Mouse (Mus musculus) erythroblast, adult 5-6 weeks (primary cell): ENCODE measurements around the gene Tnfsfm13. TPM values are rescaled to one million over a fixed set of nuclear protein-coding genes. Genes with fewer than 3 reads are reported as not detected.
"Not testable (repeated sequence)": the region's sequence is repeated elsewhere in the genome, so short reads cannot be mapped to it uniquely, and the experiment has no call there.

Experiments used
- ATAC-seq: replicated peaks from 2 replicates; pipeline ENCODE4 v1.8.0; 2016; ENCODE audit warnings: moderate number of reproducible peaks, mild to moderate bottlenecking, moderate TSS enrichment, inconsistent platforms; ENCODE audit not compliant: poor library complexity, low FRiP score, severe bottlenecking
- total RNA-seq, 2 experiments: library from RNA; stranded (forward) in 1 of 2; stranded (reverse) in 1 of 2; fragments of 150-400 nt in 1 of 2; fragments of 200-764, 138-1000 nt in 1 of 2; gene quantifications; 2 replicates each; pipeline versions ENCODE4 v1.2.3 to v1.2.4; 2015 to 2017; ENCODE audit warnings: low replicate concordance in 2 of 2

Tnfsfm13 gene
- total RNA-seq (2015; ENCODE audit: low replicate concordance) = 0.38 and 4.8 TPM in 2 replicates
- total RNA-seq (2017; ENCODE audit: low replicate concordance) = 2.8 and 5.2 TPM in 2 replicates

DNA sequence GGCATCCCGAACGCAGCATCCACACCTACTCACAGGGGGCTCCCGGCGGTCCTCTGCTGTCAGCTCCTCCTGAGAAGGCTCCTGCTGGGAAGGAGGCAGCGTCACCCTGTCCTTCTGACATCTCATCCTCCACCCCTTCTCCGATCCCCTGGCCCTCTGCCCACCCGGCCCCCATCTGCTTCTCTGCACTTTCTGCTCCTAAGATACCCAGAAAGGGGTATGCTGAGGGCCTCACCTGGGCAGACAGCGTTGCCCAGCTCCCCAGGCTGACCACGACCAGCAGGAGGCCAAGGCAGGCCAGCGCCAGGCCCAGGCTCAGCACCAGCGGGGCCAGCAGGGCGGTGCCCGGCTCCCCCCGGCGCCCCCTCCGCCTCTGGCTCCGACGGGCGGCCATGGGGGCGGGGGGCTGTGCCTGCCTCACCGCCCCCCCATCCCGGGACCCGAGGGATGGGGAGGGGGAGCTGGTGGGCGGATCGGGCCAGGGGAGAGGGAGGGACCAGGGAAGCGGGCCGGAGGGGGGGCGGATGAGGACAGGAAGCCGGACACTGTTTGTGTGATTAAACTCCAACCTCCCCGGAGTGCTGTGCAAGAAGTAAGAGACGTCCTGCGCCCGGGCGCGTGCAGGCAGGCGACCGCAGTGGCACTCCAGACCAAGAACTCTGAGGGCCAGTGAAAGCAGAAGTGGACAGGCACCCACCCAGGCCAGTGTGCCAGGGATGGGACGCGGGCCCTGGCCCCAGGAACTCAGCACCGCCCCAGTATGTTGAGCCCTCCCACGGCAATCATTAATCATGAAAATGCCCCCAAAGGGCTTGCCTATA, at the start of gene Tnfsfm13, which contains the start of gene Tnfsf12:
Gene Tnfsfm13, minus strand, starts transcription at position 738 of the 821 bp plus-strand sequence.
Gene Tnfsf12, minus strand, starts transcription at position 489 of the 821 bp plus-strand sequence.
- ATAC-seq = no peak

DNA sequence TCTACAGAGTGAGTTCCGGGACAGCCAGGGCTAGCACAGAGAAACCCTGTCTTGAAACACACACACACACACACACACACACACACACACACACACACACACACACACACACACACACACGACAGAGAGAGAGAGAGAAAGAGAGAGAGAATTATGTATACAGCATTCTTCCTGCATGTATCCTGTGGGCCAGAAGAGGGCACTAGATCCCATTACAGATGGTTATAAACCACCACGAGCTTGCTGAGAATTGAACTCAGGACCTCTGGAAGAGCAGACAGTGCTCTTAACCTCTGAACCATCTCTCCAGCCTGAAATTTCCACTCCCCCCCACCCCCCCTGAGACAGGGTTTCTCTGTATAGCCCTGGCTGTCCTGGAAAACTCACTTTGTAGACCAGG, 35.5 kb upstream of the Tnfsfm13 start:
- ATAC-seq = not testable (repeated sequence)

DNA sequence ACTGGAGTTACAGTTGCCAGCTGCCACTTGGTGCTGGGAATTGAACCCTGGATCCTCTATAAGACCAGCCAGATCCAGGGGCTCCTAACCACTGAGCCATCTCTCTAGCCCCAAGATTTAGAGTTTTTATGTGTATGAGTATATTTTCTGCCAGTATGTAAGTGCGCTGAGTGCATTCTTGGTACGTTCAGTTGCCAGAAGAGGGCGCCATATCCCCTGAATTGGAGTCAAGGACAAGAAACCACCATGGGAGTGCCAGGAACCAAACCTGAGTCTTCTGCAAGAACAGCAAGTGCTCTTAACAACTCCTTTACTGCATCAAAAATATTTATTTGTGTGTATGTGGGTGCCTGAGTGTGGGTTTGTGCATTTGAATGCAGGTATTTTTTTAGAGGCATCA, 33.2 kb upstream of the Tnfsfm13 start:
- peak; percentile 68 for ATAC-seq

DNA sequence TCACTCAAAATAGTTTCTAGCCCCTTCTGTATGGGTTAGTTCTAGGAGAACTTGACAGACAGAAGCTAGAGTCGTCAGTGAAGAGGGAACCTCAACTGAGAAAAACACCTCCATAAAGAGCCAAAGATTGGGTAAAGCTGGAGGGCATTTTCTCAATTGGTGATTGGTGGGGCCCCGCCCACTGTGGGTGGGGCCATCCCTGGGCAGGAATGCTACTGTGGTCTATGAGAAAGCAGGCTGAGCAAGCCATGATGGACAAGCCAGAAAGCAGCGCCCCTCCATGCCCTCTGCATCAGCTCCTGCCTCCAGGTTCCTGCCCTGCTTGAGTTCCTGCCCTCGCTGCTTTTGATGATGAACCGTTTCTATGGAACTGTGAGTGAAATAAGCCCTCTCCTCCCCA, 30.1 kb upstream of the Tnfsfm13 start:
- ATAC-seq = no peak

DNA sequence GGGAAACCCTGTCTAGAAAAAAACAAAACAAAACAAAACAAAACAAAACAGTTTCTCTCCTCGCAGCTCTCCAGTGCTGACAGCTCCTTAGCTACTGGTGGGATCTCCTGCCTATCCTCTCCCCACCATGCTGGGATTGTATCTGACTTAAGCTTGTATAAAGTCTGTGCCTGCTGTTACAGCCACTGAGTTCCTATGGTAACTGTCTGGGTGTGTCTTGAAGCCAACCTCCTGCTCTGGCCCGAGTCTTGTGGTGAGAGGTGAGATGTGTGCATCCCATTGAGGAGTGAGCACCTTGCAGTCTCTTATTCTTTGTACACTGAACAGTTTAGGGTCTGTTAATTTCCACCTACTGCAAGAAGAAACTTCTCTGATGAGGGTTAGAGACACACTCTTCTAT, 27.2 kb upstream of the Tnfsfm13 start:
- no peak for ATAC-seq

DNA sequence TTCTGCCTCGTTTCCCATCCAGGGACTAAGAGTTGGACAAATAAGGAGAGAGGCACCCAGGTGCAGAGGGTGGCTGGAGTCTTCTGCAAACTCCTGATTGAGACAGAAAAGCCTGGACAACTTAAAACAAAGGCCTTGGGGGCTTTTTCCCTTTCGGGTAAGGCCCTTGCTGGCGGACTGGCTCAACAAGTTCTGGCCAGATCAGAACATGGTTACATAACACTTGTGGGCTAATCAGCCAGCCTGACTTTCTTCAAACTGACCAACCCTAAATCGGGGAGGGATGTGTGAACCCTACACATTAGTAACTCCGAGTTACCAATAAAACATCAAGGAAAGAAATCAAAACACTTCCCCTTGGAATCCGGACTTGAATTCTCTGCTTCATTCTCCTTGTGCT, 25.0 kb upstream of the Tnfsfm13 start:
- no peak for ATAC-seq

DNA sequence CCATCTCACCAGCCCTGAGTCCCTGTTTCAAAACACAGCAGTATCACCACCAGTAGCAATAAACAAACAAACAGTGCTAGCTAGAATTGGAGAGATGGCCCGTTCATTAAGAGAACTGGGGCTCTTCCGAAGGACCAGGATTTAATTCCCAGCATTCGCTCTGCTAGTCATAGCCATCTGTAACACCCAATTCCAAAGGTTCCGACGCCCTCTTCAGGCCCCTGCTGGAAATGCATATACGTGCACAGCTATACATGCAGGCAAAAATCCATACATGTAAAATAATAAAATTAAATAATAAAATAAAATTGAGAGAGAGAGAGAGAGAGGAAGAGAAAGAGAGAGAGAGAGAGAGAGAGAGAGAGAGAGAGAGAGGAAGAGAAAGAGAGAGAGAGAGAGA, 23.5 kb upstream of the Tnfsfm13 start:
- ATAC-seq = 0 out of 2 replicates have a peak, but pooled peaks have one; percentile 42

DNA sequence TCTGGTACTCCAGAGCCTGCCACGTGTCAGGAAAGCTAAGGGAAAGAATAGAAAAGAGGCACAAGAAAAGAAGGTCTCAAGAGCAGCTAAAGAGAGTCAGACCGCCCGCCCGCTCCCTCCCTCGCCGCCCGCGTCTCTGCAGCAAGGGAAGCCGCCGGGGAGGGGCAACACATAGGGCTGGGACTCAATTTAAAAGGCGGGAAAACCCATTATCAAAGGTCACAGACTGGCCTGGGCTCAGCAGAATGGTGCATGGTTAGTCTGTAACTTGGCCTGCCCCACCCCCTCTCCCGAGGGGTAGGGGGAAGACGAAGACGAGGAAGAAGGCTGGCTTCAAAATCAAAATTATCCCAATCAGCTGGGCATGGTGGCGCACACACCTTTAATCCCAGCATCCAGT, 22.8 kb upstream of the Tnfsfm13 start:
- peak; percentile 85 for ATAC-seq

DNA sequence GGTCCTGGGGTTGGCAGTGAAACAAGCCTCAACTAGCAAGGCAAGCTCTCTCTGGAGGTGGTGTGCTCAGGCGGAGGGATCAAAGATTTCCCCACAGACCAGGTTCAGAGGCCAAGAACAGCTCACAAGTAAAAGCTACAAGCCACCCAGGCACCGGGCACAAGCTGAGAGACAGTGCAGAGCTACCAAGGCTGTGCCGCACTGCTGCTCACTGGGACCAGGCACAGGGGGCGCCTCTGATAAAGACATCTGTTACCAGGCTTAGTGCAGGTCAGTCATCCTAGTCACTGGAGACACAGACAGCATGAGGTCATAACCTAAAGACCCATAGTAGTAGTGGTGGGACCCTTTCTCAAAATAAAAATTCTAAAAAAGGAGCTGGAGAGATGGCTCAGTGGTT, 21.1 kb upstream of the Tnfsfm13 start:
- no peak for ATAC-seq

DNA sequence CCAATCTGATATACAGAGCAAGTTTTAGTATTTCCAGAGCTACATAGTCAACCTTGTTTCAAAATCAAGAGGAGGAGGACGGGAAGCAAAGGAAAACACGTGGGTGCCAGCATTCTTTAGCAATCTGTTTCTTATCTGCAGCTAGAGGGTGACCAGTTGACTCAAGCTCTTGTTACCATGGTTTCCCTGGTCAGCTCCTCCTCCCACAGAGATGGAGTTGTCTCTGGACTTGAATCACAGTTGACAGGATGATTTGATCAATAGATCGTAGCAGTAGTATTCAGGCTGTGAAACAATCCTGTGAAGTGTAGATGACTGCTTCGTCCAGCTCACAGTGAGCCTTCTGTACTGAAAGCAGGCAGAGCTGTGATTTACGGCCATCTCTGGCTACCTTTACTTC, 20.0 kb upstream of the Tnfsfm13 start:
- ATAC-seq = no peak

DNA sequence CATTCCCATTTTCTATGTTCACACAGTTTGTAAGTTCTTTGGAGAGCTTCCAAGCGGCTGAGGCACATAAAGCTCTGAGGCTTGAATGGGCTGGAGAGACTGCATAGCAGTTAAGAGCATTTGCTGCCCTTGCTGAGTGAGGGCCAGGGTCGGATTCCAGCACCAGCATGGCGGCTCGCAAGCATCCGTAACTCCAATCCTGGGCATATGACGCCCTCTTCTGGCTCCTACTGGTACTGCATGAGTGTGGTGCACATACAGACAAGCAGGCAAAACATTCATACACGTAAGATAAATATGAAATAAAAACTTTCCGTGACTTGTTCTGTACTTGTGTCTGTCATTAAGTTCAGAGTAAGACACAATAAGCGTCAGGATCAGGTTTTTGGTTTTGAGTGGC, 19.6 kb upstream of the Tnfsfm13 start:
- no peak for ATAC-seq

DNA sequence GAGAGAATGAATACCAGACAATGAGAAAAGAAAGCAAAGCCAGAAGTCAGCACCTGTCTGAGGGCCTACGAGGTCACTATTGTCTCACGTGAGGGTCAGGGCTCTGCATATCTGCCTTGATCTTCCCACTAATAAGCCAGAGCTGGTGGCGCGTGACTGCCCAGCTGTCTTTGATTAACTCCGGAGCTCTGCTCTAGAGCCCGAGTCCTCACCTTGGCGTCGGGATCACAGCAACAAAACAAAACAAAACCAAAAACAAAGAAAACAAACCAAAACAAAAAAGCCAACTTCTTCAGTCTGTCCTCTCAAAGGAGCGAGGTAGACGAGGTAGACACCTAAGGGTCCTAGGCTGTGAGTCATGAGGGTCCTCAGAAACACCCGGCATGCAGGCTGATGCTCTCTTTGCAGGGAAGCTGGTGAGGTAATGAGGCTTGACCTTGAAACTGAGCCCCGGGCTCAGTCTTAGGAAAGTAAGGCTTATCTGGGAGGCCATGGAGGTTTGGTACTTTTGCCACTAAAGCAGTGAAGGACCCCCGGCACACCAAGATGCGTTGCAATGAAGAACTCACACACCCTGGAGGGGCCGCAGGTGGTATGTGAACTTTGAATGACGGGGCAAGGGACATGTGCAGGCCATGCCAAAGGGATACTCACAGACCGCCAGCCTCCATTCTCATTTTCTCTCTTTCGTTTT, 18.9 kb upstream of the Tnfsfm13 start:
- ATAC-seq = no peak

DNA sequence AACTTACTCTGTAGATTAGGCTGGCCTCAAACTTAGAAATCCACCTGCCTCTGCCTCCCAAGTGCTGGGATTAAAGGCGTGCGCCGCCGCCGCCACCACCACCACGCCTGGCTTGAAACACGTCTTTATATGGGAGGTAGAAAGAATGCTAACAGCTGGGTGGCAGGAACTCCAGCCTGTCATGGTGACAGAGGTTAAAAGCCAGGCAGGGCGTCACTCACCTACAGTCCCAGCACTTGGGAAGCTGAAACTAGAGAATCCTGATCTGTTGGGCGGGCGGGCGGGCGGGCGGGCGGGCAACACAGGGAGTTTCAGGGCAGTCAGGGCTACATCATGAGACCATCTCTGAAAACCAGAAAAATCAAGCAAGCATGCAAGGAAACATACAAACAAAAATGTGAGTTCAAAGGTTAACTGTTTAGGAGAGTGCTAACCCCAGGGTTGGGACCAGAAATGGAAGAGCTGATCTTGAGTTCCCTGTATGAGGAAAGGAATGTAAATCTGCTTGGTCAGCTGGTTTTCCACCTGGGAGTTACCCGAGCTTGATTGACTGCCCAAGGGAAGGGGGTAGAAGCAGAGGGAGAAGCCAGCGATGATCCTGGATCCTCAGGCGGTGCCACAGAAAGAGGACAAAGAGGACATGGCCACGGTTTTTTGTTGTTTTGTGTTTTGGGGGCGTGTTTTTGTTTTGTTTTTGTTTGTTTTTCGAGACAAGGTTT, 17.2 kb upstream of the Tnfsfm13 start:
- no peak for ATAC-seq

DNA sequence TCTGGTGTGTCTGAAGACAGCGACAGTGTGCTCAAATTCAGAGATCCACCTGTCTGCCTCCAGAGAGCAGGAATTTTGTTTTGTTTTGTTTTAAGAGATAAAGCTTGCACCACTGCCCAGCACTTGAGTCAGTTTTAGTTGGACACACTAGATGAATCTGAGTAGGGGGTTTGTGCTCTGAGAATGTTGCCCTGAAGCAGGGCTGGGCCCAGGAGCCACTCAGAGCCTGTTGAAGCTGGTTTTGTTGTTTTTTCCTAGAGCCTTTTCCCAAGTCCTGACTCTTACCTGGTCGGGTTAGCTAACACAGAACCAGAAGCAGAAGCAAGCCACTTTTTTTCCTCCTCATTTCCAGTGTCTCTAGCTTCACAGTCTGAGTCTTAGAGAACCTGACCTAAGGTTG, 15.2 kb upstream of the Tnfsfm13 start:
- no peak for ATAC-seq

DNA sequence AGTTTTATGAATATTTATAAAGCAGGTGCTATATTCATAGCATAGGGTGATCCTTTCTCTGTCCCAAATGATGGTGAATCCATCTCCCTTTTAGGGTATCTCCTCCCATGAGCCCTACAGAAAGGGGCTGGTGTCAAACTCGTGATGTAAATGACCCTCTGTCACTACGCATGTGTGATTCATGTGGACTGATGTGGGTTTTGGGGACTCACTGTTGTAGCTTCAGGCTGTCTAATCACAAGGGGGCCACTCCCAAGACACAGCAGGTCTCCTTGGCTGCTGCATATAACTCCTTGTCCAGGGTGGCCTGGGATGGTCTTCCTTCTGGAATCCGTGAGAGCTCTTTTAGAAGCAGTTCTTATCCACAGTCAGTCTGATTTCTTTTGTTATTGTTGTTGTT, 14.6 kb upstream of the Tnfsfm13 start:
- ATAC-seq = 0 out of 2 replicates have a peak, but pooled peaks have one; percentile 50

DNA sequence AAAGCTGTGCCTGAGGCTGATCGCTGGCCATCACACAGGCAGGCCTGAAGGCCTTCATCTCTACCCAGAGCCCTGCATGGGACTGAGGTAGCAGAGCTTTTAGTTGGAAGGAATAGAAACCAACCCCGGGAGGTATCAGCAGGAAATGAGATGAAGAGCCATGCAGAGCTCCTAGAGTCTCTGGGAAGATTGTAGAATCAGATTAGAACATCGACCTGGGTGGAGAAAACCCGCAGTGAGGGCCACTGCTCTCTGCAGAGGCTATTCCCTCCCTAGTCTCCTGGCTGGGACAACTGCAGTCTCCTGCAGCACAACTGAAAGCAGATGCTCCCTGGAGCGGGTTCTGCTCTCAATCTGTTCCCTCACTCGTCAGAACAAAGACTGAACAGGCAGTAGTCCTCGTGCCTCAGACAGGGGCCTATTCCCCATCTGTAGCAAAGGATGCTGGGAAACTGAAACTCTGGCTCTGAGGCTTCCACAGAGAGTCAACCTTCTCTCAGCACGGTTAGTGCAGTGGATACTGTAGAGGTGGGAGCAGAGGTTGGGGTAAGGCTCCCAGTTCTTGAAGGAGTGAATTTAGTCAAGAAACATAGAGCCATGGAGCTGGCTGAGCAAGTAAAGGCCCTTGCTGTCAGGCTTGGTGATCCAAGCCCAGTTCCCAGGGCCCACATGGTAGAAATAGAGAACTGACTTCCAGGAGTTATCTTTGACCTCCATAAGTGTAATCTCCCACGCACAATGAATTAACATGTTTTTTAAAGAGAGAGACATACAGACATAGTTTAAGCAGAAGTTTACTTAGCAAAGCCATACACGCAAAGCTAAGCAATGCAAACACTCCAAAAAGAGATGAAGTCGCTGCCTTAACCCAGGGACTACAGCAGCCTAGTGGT, 13.9 kb upstream of the Tnfsfm13 start:
- ATAC-seq = peak; percentile 61

DNA sequence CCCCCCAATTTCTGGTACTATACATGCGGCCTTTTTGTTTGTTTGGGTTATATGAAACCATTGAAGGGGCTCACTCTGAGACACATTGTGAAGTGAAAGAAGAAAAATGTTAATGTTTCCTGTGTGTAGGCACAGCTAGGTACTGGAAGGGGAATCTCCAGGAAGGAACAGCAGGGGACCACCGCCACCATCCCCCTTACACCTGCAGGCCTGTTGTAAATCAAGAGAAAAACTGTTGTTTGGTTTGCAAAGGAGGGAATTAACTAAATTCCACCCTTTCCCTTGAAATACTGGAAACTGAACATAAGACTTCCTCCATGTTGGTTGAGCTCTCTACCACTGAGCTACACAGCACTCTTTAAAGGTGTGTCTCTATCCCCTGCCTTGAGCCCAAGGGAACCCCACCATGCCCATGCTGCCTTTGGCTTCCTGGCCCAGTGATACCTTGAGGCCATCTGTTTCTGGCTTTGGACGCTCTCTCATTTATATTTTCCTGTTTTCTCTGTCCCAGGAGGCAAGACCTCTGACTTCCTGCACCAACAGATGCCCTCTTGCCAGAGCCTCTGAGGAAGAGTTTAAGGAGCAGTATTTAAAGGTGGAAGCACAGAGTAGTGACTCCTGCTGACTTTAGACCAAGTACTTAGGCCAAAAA, 12.8 kb upstream of the Tnfsfm13 start:
- ATAC-seq = no peak

DNA sequence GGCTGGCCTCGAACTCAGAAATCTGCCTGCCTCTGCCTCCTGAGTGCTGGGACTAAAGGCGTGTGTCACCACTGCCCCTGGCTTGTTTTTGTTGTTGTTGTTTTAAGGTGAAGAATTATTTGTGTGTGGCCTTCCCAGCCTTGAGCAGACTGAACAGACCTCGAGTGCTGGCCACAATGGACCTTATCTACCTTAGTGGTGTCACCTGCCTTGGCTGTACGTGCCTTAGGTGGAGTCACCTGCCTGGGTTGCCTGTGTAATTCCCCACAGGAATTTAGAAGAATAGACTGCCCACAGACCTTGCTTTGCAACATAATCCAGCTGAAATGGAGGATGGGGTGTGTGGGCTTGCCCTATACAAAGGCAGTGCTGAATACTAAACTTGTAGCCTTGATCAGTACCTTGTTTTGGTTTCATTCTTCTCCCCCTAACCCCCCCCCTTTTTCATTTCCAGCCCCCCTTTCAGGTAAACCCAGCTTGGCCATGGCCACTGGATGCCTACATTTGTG, 12.0 kb upstream of the Tnfsfm13 start:
- ATAC-seq = no peak

DNA sequence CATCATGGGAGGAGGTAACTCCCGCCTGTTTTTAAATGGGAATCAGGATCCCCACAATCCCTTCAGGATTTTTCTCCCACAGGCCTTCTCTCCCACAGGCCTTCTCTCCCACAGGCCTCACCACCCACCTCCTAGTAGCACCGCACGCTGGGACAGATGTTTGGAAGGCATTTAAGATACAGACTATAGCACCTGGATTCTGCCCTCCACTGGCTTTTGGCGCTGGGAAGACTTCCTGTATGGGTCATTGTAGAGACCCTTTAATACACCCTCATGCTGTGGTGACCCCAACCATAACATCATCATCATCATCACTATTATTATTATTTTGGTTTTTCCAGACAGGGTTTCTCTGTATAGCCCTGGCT, 11.6 kb upstream of the Tnfsfm13 start:
- no peak for ATAC-seq
